Mouse (Mus musculus): ENCODE data around the gene Rbm39. TPM values are rescaled to one million over a fixed set of nuclear protein-coding genes. Genes with fewer than 3 reads are reported as not detected.
A peak's percentile ranks its signal among the peaks of the same experiment; 100 is the strongest.
"Not testable (repeated sequence)": the region's sequence is repeated elsewhere in the genome, so short reads cannot be mapped to it uniquely, and the experiment has no call there.

Rbm39 gene
- polyA plus RNA-seq, 1 experiment, result 113 TPM

DNA sequence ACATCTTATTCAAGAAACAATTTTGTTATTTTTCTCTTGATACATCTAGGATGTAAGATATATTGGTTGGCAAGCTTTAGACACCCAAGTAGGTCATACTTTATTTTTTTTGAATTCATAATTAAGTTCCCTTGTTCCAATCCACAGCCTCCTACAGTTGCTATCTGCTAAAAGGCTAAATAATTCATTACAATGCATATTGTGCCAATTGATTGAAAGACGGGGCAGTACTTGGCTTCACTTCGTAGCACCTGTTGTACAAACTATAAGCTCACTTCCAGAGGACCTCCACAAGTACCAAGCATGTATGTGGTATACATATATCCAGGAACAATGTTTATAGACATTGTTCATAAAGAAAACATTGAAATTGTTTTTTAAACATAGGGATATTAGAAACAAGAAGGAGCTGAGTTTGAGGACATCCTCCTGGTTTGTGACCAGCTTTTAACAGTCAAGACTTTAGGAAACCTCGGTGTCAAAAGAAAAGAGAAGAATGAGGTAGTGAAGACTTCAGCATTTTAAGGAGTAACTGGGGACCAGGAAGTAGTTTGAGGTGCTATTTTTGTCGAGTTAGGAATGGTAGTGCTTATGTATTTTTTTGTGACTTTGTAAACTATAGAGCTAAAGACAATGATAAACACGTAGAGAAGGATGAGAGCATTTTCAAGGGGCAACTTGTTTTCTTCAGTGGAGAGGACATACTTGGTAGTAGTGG is 33.6 kb downstream of the Rbm39 start:
- Histone ChIP-seq H3K27ac (replicated peaks; ENCODE audit: low read depth, low read length) (no peak overlapping the region), H3K4me1 (ENCODE audit: control insufficient read depth, insufficient read depth, insufficient read length, low read length) (peaks cover 4% of the 10 kb centered on the region; the same call in 1 of the 2 replicates), H3K4me3 (ENCODE audit: insufficient read depth, low read depth, low read length) (no peak overlapping the region)

DNA sequence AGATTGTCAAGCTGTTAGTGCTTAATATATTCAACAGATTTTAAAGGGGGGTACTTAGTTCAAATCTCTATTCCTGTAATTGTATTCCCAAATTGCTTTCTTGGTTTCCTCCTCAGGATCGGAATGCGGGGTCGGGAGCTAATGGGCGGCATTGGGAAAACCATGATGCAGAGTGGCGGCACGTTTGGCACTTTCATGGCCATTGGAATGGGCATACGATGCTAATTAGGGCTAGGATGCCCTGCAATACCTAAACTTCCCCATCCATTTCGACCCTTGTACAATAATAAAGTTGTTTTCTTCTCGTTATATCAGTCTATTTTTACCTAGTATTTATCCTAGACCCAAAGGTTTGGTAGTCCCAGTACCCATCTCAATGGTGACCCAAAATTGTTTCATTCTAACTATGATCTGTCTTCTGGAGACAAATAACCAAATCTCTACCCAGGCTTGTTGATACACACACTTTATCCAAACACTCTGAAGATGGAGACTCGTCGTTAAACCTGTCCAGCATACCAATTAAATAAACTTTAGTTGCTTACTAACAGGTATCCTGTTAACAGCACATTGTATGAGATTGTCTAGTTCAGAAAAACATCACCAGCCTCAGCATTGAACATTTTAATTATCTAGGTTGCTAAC is 34.4 kb downstream of the Rbm39 start:
- H3K27ac ChIP-seq (replicated peaks; ENCODE audit: low read depth, low read length), result no peak overlapping the region
- no peak overlapping the region for H3K4me3 ChIP-seq (ENCODE audit: insufficient read depth, low read depth, low read length)
- peaks cover 4% of the 10 kb centered on the region; the same call in 1 of the 2 replicates for H3K4me1 ChIP-seq (ENCODE audit: control insufficient read depth, insufficient read depth, insufficient read length, low read length)

DNA sequence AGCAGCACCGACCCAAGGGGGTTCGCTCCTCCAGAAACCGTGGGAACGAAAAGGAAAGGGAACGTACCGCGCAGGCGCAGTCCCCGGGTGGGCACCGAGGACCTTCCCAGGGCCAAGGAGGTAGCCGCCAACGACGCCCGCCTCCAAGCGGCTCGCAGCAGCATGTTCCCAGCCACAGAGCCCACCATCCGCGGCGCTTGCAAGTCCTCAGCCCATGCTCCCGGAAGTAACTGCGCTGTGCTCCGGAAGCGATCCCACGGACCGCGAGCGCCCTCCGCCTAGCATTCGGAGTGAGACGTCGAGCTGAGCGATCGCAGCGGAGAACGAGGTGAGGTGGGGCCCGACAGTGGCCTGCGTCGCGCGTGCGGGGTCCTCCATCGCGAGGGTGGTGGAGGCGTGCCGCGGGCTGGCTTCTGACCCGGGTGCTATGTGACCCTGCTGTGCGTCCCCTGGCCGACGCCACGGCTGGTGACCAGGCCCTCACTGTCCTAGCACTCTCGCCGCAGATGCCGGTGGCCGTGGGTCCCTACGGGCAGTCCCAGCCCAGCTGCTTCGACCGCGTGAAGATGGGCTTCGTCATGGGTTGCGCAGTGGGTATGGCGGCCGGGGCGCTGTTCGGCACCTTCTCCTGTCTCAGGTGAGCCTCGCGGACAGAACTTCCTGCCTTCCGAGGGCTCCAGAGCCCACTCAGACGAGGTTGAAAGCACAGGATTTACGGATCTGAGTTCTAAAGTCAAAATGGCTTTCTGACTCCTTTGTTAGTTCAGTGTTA is 35.9 kb downstream of the Rbm39 start, which contains the start of the genes Romo1 and Nfs1:
TSS of gene Romo1 (plus strand) at position 87 of the 772 bp plus-strand sequence.
TSS of gene Nfs1 (minus strand) at position 234 of the 772 bp plus-strand sequence.
- Histone ChIP-seq H3K4me3 (ENCODE audit: insufficient read depth, low read depth, low read length) (peak within 1 kb of the TSS; percentile 93), H3K27ac (replicated peaks; ENCODE audit: low read depth, low read length) (peak within 1 kb of the TSS; percentile 84), H3K4me1 (ENCODE audit: control insufficient read depth, insufficient read depth, insufficient read length, low read length) (peaks cover 4% of the 10 kb centered on the region; the same call in 1 of the 2 replicates)

DNA sequence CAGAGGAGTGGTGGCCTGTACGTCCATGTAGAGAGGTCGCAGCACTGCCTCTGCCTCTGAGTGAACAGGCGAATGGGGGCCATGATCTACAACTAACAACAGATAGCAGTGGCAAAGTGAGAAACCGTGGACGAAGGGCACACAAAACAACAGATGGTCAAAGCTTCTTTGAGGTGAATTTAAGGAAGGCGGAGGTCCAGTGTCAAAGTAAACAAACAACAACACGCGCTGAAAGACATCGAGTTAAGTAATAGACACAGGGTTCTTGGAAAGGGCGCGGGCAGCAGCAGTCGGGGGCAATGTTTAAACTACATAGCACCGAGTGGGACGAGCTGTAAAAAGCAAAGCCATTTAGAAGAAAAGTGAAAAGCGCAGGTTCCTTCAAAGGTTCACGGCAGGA is 36.7 kb downstream of the Rbm39 start:
- Histone ChIP-seq H3K4me1 (ENCODE audit: control insufficient read depth, insufficient read depth, insufficient read length, low read length) (peaks cover 4% of the 10 kb centered on the region; the same call in 1 of the 2 replicates), H3K4me3 (ENCODE audit: insufficient read depth, low read depth, low read length) (peak overlapping the region; percentile 93), H3K27ac (replicated peaks; ENCODE audit: low read depth, low read length) (no peak overlapping the region)

DNA sequence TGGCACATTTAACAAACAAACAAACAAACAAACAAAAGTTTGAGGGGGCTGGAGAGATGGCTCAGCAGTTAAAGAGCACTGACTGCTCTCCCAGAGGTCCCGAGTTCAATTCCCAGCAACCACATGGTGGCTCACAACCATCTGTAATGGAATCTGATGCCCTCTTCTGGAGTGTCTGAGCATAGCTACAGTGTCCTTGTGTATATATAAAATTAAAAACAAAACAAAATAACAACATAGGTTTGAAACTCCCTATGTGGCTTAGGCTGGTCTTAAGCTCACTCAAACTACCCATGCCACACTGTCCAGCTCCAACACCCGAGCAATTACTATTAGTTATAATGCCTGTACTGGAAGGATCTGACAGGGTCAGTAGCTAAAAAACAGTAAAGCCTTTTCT is 37.2 kb downstream of the Rbm39 start:
- Histone ChIP-seq H3K4me3 (ENCODE audit: insufficient read depth, low read depth, low read length) (no peak overlapping the region), H3K4me1 (ENCODE audit: control insufficient read depth, insufficient read depth, insufficient read length, low read length) (peaks cover 4% of the 10 kb centered on the region; the same call in 1 of the 2 replicates), H3K27ac (replicated peaks; ENCODE audit: low read depth, low read length) (no peak overlapping the region)

DNA sequence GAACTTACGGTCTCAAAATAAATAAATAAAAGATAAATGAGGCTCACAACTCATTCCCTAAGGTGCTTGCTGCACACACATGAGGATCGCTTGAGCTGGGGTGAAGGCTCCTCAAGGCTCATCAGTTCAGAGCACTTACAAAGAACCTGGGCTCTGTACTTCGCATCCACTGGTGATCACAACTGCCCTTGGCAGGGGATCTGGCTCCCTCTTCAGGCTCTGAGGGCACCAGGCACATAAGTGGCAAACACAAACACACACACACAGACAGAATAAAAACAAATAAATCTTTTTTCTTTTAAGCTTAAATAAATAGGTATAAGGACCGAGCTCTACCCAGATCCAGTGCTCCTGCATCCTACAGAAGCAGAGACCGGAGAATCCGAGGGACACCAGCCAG is 44.3 kb downstream of the Rbm39 start:
- H3K27ac ChIP-seq (replicated peaks; ENCODE audit: low read depth, low read length), result no peak overlapping the region
- no peak overlapping the region for H3K4me3 ChIP-seq (ENCODE audit: insufficient read depth, low read depth, low read length)
- H3K4me1 ChIP-seq (ENCODE audit: control insufficient read depth, insufficient read depth, insufficient read length, low read length), result no peaks in the 10 kb centered on the region

DNA sequence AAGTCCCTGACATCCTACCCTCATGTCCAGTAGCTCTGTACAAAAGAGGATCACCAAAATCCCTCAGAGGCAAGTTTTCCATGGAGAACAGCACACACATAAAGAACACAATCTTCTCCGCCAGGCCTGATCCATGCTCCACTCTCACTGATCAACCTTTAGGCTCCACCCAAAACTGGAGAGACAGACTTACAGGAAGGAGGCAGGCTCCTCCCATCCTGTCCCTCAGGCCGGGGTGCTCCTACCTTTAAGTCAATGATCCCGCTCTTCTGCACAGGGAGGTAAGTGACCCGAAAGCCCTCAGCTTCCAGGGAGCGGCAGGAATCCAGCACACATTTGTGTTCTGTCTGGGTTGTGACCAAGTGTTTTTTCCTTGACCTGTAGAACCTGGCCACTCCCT is 45.9 kb downstream of the Rbm39 start:
- H3K4me1 ChIP-seq (ENCODE audit: control insufficient read depth, insufficient read depth, insufficient read length, low read length), result no peaks in the 10 kb centered on the region
- no peak overlapping the region for H3K4me3 ChIP-seq (ENCODE audit: insufficient read depth, low read depth, low read length)
- H3K27ac ChIP-seq (replicated peaks; ENCODE audit: low read depth, low read length), result no peak overlapping the region

DNA sequence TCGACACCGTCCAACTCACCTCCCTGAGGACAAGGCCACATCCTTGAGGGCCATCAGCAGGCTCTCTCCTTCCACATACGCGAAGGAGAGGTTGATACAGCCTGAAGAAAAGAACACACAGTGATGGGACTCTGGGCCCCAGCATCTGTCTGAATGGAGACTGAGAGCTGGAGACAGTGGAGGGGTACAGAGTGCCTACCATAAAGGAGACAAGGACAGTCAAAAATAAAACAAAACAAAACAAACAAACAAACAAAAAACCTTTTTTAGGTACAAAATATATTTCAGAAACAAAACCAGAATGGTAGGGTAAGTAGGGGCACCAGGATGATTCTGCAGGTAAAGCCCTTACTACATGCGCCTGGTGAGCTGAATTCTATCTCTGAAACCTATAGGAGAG is 53.0 kb downstream of the Rbm39 start, which contains the start of gene Gm28036:
TSS of gene Gm28036 (minus strand) at position 101 of the 400 bp plus-strand sequence.
- no peaks in the 10 kb centered on the region for H3K4me1 ChIP-seq (ENCODE audit: control insufficient read depth, insufficient read depth, insufficient read length, low read length)
- no peak within 1 kb of the TSS for H3K27ac ChIP-seq (replicated peaks; ENCODE audit: low read depth, low read length)
- no peak within 1 kb of the TSS for H3K4me3 ChIP-seq (ENCODE audit: insufficient read depth, low read depth, low read length)

DNA sequence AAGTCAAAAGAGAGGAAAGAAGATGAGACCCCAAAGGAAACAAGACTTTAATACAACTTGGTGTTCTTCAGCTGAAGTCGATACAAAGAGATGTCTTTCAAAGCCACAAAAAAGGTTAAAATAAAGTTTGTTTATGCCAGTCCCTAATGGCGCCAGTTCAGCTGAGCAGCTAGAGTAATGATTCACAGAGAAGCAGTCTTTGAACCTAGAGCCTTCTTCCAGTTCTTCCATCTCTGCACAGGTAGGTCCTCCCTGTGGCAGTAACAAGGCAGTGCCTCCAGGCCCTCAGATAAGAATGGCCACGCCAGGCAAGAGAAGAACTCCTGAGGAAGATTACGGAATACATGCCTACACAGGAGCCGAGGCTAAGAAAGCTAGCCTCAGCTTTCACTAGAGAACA is 56.3 kb downstream of the Rbm39 start:
- Histone ChIP-seq H3K4me3 (ENCODE audit: insufficient read depth, low read depth, low read length) (no peak overlapping the region), H3K27ac (replicated peaks; ENCODE audit: low read depth, low read length) (no peak overlapping the region), H3K4me1 (ENCODE audit: control insufficient read depth, insufficient read depth, insufficient read length, low read length) (no peaks in the 10 kb centered on the region)

DNA sequence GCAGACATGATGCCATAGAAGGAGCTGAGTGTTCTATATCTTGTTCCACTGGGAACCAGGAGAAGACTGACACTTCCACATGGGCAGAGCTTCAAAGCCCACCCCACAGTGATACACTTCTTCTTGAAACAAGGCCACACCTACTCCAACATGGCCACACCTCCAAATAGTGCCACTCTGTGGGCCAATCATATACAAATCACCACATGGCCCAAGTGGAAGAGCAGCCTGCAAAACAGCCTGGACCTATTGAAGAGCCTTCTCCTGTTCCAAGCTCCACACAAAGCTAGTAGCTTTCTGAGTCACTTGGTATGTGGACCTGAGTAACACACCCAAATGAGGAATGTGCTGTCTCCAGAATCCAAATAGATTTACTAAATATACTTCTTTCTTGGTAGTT is 60.5 kb downstream of the Rbm39 start:
- no peak overlapping the region for H3K4me3 ChIP-seq (ENCODE audit: insufficient read depth, low read depth, low read length)
- no peaks in the 10 kb centered on the region for H3K4me1 ChIP-seq (ENCODE audit: control insufficient read depth, insufficient read depth, insufficient read length, low read length)
- H3K27ac ChIP-seq (replicated peaks; ENCODE audit: low read depth, low read length), result no peak overlapping the region

DNA sequence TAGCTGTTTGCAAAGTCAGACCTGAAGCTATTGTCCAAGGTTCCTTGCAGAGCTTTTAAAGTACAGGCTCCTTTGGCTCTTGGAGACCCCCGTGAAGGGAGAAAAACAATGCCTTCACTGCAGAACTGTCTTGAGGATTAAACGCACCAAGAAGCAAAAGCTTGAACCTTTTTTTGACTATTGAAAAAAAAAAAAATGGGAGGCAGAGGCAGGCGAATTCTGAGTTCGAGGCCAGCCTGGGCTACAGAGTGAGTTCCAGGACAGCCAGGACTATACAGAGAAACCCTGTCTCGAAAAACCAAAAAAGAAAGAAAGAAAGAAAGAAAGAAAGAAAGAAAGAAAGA is 68.0 kb downstream of the Rbm39 start:
- H3K4me1 ChIP-seq (ENCODE audit: control insufficient read depth, insufficient read depth, insufficient read length, low read length); H3K27ac ChIP-seq (replicated peaks; ENCODE audit: low read depth, low read length): not testable (repeated sequence)
- peak overlapping the region; percentile 90 for H3K4me3 ChIP-seq (ENCODE audit: insufficient read depth, low read depth, low read length)

DNA sequence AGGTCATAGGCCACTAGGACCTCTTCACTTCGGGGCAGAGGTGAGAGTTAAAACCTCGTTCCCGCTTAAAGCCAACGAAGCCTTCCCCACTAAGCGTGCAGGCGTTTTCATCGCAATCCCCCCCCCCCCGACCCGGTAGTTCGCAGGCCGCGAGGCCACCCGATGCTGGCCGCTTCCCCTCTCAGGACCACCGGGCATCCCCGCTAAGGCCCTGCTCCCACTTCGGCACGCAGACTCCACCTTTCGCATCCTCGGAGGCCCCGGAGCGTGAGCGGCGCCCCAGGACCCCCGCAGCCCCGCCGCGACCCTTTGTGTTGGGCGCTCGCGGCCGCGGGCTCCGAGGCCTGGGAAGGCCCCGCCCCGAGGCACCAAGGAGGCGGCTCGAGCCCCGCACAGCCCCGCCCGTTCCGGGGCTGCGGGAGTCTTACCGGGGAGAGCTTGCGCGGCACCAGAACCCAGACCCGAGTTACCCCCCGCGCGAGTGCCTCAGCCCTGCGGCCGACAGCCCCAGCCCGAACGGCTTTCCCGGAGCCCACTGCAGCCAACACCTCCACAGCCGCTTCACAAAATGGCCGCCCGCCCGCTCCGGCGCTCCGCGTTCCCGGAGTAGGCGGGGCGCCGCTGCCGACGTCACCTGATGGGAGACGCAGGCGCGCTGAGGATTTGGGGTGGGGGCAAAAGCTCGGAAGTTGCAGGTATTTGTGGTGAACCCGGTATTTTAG is 68.5 kb downstream of the Rbm39 start, which contains the start of the genes Cpne1 and Rbm12:
TSS of gene Cpne1 (minus strand) at position 608 of the 722 bp plus-strand sequence.
TSS of gene Rbm12 (minus strand) at position 621 of the 722 bp plus-strand sequence.
- Histone ChIP-seq H3K4me3 (ENCODE audit: insufficient read depth, low read depth, low read length) (peak within 1 kb of the TSS; percentile 90), H3K4me1 (ENCODE audit: control insufficient read depth, insufficient read depth, insufficient read length, low read length) (peaks cover 4% of the 10 kb centered on the region), H3K27ac (replicated peaks; ENCODE audit: low read depth, low read length) (peak within 1 kb of the TSS; percentile 92)

DNA sequence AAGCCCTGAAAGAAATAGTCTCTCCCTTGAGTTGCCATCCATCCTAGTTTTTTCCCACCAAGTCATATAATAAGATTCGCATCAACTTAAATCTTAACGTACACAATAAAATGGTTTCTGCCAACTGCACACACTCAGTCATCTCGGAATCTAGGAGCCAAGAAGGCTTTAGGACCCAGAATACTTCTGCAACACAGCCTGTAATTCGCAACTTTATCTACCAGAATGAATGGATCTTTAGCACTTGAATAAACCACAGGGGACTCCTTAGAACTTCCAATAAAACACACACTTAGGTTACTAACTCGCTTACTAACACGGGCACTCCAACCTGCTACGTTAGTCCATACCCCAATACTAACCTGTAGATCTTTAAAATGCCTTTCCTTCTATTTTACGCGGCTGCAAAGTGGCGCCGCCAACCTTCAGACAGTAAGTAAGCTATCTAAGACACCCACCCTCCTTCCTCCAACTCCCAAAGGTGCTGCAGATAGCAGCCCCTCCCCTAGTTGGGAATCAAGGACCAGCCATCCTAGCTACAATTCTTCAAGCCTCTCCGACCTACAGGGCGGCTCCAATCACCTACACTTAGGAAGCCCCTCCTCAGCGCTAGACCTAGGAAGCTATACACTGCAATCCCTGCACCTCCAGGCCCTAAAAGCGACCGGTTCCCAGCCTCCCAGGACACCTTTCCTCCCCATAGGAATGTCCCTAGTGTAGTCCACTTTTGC is 69.2 kb downstream of the Rbm39 start:
- Histone ChIP-seq H3K27ac (replicated peaks; ENCODE audit: low read depth, low read length) (peak overlapping the region; percentile 92), H3K4me3 (ENCODE audit: insufficient read depth, low read depth, low read length) (peak overlapping the region; percentile 90), H3K4me1 (ENCODE audit: control insufficient read depth, insufficient read depth, insufficient read length, low read length) (peaks cover 7% of the 10 kb centered on the region)
